Mouse (Mus musculus): Measurements from ENCODE around the gene Flt3.

Gene Flt3

DNA sequence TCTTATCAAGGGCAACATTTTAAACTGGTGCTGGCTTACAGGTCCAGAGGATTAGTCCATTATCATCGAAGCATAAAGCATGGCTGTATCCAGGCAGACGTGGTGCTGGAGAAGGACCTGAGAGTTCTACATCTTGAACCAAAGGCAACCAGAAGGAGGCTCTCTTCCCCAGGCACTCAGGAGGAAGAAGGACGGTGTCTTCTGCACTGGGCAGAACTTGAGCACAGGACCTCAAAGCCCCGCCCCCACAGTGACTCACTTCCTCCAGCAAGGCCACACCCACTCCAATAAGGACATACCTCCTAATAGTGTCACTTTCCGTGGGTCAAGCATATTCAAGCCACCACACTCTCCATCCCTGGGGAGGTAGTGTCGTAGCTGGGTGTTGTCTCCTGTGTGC is 10.3 kb upstream of the Flt3 start:
- no peak for DNase-seq (ENCODE audit: low read depth, low spot score)

GRCm38 (mm10) chr5:147408731-147409130 is 8.4 kb upstream of the Flt3 start:
- DNase-seq (ENCODE audit: low read depth, low spot score) = no peak

DNA sequence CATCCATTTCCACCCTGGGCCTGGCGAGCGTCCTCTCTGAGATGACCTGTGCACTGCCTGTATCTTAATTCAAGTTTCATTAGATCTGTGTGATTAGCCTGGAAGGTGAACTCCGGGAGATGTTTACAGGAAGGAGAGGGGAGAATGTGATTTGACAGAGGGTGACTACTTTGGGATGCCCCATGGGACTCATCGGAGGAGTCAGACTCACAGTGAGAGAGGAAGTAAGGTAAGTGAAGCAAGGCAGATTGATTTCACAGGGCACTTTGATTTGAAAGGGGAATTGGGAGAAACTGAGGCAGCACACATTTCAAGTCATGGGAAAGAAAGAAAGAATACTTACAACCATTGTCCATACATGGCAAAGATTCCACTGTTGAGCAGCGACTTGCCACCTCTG is 5.8 kb upstream of the Flt3 start:
- no peak for DNase-seq (ENCODE audit: low read depth, low spot score)

DNA sequence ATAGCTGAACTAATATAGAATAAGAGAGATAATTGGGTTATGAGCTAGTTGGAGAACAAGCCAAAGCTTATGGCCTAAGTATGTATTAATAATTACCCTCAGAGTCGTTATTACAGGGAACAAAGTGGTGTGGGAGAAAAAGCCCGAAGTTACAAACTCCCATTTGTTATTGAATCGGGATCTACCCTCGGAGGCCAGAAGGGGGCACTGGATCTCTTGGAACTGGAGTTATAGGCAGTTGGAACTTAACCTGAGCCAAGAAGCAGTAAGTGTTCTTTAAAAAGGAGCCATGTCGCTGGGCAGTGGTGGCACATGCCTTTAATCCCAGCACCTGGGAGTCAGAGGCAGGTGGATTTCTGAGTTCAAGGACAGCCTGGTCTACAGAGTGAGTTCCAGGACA is 2.2 kb upstream of the Flt3 start:
- DNase-seq (ENCODE audit: low read depth, low spot score) = peak; percentile 45

GRCm38 (mm10) chr5:147401024-147401423 is 735 bp upstream of the Flt3 start:
- DNase-seq (ENCODE audit: low read depth, low spot score) = no peak

DNA sequence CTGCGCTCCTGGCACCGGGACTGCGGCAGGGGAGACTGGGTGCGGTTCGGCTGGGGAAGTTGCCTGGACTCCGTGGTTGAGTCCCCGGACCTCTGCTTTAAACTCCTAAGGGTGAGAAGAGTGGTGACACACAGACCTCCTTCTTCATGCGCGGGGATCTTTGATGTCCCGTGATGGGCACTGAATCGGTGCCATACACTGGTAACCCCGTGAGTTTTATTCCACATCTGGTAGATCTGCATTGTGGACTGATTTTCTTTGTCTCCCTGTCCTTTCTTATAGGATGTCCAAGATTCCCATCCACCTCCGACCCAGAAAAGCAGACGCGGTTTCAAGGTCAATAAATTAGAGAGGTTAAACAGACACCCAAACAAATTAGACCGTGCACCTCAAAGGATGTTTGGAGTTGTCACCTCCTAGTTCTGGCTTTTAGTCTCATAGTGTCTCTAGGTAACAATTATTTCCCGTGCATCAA is 253 bp upstream of the Flt3 start:
- no peak for DNase-seq (ENCODE audit: low read depth, low spot score)

DNA sequence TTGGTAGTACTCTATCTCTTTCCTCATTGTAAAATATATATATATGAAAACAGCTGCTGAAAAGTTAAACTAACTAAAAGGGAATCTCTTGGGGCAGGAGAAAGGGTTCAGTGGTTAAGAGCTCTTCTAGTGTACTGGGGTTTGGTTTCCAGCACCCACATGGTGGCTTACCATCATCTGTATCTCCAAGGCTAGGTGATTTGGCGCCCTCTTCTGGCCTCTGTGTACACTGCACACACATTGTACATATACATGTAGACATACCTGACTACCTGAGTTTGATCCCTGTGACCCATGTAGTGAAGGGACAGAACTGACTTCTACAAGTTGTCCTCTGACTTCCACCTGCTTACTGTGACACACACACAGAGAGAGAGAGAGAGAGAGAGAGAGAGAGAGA is 5.2 kb downstream of the Flt3 start:
- DNase-seq (ENCODE audit: low read depth, low spot score) = no peak

GRCm38 (mm10) chr5:147392667-147393213 is 7.5 kb downstream of the Flt3 start:
- DNase-seq (ENCODE audit: low read depth, low spot score) = no peak

DNA sequence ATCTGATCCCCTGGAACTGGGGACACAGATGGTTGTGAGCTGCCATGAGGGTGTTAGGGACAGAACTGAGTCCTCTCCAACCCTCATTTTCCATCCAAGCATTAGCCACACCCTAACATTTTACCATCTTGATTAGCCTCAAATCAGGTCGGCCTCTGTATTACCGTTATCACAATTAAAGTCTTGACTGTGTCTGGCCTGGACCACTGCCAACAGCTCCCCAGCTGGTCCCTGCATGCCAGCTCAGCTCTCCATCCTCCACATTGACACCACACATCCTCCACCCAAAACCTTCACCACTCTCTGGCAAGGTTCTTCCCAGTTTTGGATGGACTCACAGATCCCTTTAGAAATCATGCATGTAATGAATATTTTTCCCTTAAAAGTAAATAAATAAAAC is 9.5 kb downstream of the Flt3 start:
- DNase-seq (ENCODE audit: low read depth, low spot score) = no peak

GRCm38 (mm10) chr5:147389052-147389451 is 11.2 kb downstream of the Flt3 start:
- DNase-seq (ENCODE audit: low read depth, low spot score) = no peak

GRCm38 (mm10) chr5:147388376-147389008 is 11.8 kb downstream of the Flt3 start:
- no peak for DNase-seq (ENCODE audit: low read depth, low spot score)

DNA sequence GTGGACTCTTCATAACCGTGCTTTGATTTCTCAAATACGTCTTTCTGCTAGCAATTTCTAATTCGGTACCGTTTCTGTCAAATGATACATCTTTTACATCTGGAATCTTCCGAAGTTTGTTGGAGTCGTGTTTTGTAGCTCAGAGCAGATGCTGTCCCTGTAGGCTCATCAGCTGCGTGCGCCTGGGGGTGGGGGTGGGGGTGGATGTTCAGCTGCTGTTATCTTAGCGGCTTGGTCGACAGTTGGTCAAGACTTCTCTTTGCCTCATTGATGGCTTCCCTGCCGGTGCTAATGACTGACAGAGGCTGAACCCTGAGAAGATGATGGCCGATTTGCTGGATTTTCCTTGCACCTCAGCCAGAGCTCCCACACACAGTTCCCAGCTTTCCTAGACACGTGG is 13.4 kb downstream of the Flt3 start:
- no peak for DNase-seq (ENCODE audit: low read depth, low spot score)

DNA sequence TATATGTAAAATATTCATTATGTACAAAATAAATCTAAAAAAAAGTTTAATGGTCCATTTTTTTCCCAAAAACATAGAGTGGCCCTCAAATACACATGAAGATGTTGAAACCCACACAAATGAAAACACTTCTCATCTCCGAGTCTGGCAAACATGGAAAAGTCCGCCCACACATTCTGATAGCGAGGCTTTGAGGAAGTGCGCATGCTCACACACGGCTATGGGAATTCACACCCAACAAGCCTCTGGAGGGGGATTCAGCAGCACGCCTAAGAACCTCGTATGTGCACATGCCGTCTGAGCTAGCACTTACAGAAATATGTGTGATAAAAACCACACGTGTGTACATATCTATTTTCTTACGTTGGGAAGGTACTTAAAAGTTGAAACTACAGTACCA is 18.9 kb downstream of the Flt3 start:
- DNase-seq (ENCODE audit: low read depth, low spot score) = peak; percentile 78

DNA sequence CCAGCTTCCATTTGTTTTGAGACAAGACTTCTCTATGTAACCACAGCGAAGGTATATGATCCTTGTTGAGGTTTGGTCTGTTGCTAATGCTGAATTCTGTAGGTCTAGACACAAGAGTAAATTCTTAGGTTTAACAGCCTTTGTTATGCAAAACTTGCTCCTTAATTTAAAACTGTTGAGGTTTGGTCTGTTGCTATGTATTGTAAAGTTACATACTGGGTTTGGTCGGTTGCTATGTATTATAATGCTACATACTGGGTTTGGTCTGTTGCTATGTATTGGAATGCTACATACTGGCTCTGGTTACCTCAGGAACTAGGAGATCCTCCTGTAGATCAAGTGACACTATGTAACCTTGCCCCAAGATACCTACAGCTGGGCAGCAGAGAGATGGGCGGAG is 20.8 kb downstream of the Flt3 start:
- no peak for DNase-seq (ENCODE audit: low read depth, low spot score)

DNA sequence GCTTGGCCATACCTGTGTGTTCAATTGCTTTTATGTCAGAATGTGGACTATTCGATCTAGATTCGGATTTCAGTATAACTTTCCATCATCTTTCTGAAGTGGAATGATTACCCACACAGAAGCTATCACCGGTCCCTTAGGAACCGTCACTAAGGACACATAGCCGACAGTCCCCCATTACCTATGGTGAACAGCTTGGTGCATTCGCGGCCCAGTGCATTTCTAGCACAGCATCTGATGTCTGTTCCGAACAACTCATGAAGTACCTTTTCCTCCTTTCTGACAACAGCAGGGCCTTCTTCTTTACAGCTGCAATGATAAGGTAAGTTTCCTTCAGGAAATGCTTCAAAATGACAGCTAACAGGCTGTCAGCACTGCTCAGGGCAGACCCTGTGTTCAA is 30.0 kb downstream of the Flt3 start:
- DNase-seq (ENCODE audit: low read depth, low spot score) = no peak

DNA sequence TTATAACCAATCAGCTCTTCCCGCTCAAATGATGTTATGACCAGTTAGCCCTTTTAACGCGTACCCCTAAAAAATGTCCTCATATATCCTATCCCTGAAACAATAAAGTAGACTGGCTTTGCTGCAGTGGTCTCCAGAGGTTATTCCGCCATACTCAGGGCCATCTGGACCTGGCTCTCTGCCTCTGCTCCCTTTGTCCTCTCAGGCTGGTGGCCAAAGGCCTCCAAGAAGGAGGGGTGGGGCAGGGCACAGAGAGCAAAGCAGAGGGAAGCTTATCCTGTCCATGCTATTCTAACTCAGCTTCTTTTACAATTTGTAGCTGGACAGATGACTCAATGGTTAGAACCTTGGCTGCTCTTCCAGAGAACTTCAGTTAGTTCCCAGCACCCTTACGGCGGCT is 32.1 kb downstream of the Flt3 start:
- no peak for DNase-seq (ENCODE audit: low read depth, low spot score)

- DNase-seq (ENCODE audit: low read depth, low spot score) = peak; percentile 29
These were observed 34.1 kb downstream of the Flt3 start for GRCm38 (mm10) chr5:147365995-147366765.

DNA sequence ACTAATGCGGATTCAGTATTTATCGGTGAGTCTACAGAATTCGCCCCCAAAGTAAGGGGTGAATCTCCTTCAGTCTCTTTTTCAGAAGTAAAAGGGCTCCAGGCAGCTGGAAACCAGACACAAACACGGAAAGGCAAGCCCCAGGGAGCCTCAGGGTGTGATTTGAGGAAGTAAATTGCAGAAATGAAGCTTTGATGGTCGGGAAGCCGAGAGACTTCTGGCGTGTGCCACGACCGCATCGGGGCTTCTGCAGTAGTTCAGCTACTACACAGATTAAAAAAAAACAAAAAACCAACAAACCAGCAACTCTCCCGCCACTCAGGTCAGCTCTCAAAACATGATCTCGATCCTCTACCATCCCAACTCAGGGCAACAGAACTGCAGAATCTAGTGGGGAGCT is 37.2 kb downstream of the Flt3 start:
- no peak for DNase-seq (ENCODE audit: low read depth, low spot score)

DNA sequence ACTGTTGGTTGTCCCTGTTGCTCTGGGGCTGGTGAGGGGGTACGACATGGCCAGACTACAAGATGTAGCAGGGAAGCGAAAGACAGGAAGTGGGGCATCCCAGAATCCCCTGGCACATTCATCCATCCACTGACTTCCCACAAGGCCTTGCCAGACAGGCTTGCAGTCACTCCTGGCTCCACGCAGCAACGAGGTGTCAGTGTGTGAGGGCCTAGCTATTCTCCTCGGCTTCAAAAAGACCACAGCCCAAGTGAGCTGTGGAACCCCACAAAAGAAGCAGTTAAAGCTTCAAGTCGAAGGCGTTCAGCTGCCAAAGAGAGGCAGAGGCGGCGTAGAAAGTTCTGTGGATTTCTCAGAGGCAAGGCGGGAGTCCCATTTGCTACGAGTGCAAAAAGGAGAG is 41.8 kb downstream of the Flt3 start:
- DNase-seq (ENCODE audit: low read depth, low spot score) = no peak

DNA sequence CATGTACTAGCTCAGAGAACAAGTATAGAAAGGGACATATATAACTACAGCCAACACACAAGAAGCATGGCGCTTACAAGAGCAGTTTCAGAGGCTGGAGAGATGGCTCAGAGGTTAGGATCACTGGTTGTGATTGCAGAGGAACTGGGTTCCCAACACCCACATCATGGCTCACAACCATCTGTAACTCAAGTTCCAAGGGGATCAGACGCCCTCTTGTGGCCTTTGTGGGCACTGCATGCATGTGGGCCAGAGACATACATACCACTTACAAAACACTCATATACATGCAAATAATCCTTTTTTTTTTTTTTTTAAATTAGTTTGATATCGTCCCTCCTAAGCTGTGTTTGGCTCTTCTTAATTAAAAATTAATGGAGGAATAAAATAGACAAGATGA is 42.8 kb downstream of the Flt3 start:
- peak; percentile 39 for DNase-seq (ENCODE audit: low read depth, low spot score)

- DNase-seq (ENCODE audit: low read depth, low spot score) = no peak
These were observed 43.8 kb downstream of the Flt3 start for GRCm38 (mm10) chr5:147356260-147357055.

DNA sequence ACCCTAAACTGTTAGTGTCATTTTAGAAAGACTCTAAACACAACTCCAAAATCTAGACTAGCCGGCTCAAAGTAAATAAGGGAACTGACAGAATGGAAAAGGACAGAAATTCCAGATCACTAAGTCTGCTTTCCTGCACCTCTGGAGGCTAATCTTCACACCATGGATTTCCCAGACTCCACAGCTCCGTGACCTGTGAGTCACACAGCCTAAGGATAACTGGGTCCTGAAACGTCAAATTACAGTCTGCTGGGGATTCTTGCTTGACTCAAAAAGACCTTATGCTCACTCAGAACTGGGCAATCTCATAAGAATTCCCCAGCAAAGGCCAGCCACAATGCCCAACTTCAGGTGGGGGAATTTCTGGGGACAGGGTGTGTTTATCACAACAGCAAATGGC is 44.5 kb downstream of the Flt3 start:
- DNase-seq (ENCODE audit: low read depth, low spot score) = no peak

Measured in mesoderm, embryonic 11.5 days (tissue).